Mouse (Mus musculus): ENCODE measurements around the gene Etv6. TPM values are rescaled to one million over a fixed set of nuclear protein-coding genes. Genes with fewer than 3 reads are reported as not detected.

Gene Etv6
- polyA plus RNA-seq, 1 experiment from 2014 or later: 2.7 TPM

- ATAC-seq: no peak
- Histone ChIP-seq H3K4me2 (ENCODE audit: low read depth, low read length) (no peak overlapping the region), H3K36me3 (replicated peaks; ENCODE audit: insufficient read depth, low read length) (peaks cover 13% of the 10 kb centered on the region; the same call in 1 of the 2 replicates), H3K4me3 (ENCODE audit: low read depth, low read length) (no peak overlapping the region), H3K9me3 (ENCODE audit: low read length) (no peaks in the 10 kb centered on the region), H3K27me3 (ENCODE audit: insufficient read depth, low read length) (no peaks in the 10 kb centered on the region), H3K4me1 (ENCODE audit: insufficient read depth) (peaks cover 12% of the 10 kb centered on the region), H3K27ac (ENCODE audit: low read depth) (no peak overlapping the region), H3K9ac (replicated peaks) (no peak overlapping the region)
- TF ChIP-seq EP300 (IDR thresholded peaks at IDR 0.05; ENCODE audit: low read depth) (no peak), CTCF (IDR thresholded peaks at IDR 0.05; ENCODE audit: low read depth) (no peak)
- no peak for DNase-seq
- 59% methylated on average over 3 of the region's 3 CpGs for WGBS (ENCODE audit: insufficient replicate concordance)
Measured at GRCm38 (mm10) chr6:134136315-134136714, 100.8 kb downstream of the Etv6 start.

- H3K4me3 ChIP-seq (ENCODE audit: low read depth, low read length): no peak overlapping the region
- peaks cover 31% of the 10 kb centered on the region for H3K4me1 ChIP-seq (ENCODE audit: insufficient read depth)
- peaks cover 8% of the 10 kb centered on the region; the same call in 1 of the 2 replicates for H3K36me3 ChIP-seq (replicated peaks; ENCODE audit: insufficient read depth, low read length)
- no peak for TF ChIP-seq EP300 (IDR thresholded peaks at IDR 0.05; ENCODE audit: low read depth)
- TF ChIP-seq CTCF (IDR thresholded peaks at IDR 0.05; ENCODE audit: low read depth): no peak
- no peaks in the 10 kb centered on the region for H3K9me3 ChIP-seq (ENCODE audit: low read length)
- WGBS (ENCODE audit: insufficient replicate concordance): 78% methylated on average over 3 of the region's 3 CpGs
- H3K27ac ChIP-seq (ENCODE audit: low read depth): no peak overlapping the region
- ATAC-seq (no peak), DNase-seq (no peak)
- no peaks in the 10 kb centered on the region for H3K27me3 ChIP-seq (ENCODE audit: insufficient read depth, low read length)
- H3K4me2 ChIP-seq (ENCODE audit: low read depth, low read length): no peak overlapping the region
- no peak overlapping the region for H3K9ac ChIP-seq (replicated peaks)
Measured at GRCm38 (mm10) chr6:134139359-134139758, 103.9 kb downstream of the Etv6 start.

- WGBS (ENCODE audit: insufficient replicate concordance): 65% methylated on average over 16 of the region's 16 CpGs
- Histone ChIP-seq H3K27ac (ENCODE audit: low read depth) (no peak overlapping the region), H3K36me3 (replicated peaks; ENCODE audit: insufficient read depth, low read length) (0 out of 2 replicates have a peak, but pooled peaks cover 4% of the 10 kb centered on the region), H3K27me3 (ENCODE audit: insufficient read depth, low read length) (no peaks in the 10 kb centered on the region), H3K4me2 (ENCODE audit: low read depth, low read length) (no peak overlapping the region), H3K9ac (replicated peaks) (no peak overlapping the region), H3K9me3 (ENCODE audit: low read length) (no peaks in the 10 kb centered on the region), H3K4me3 (ENCODE audit: low read depth, low read length) (no peak overlapping the region), H3K4me1 (ENCODE audit: insufficient read depth) (peaks cover 25% of the 10 kb centered on the region)
- ATAC-seq: no peak
- no peak for DNase-seq
- TF ChIP-seq CTCF (IDR thresholded peaks at IDR 0.05; ENCODE audit: low read depth) (no peak), EP300 (IDR thresholded peaks at IDR 0.05; ENCODE audit: low read depth) (no peak)
Measured at GRCm38 (mm10) chr6:134140718-134141615, 105.5 kb downstream of the Etv6 start.

DNA sequence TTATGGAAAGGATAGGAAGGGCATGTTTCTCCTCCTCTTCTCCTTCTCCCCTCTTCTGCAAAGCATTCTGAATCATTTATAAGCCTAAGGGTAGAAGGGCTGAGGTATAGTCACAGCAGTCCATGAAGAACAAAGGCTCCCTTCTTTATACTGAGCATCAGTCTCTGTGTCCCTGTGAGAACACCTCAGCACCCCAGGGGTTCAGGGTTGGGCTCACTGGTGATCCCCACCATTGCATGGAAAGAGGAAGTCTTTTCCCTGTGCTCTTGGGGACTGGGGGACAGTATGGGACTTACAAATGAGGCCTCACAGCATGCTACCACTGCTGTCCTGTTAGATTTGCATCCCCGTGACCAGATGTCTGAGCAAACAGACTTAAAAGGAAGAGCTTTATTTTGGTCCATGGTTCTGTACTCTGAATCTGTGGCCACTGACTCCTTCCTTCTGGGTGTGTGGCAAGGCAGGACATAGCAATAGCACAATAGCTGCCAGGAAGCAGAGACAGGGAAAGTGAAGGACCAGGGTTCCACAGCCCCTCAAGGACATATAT, 106.2 kb downstream of the Etv6 start:
- Histone ChIP-seq H3K36me3 (replicated peaks; ENCODE audit: insufficient read depth, low read length) (0 out of 2 replicates have a peak, but pooled peaks cover 6% of the 10 kb centered on the region), H3K9ac (replicated peaks) (no peak overlapping the region), H3K27ac (ENCODE audit: low read depth) (no peak overlapping the region), H3K4me3 (ENCODE audit: low read depth, low read length) (no peak overlapping the region), H3K4me2 (ENCODE audit: low read depth, low read length) (no peak overlapping the region), H3K27me3 (ENCODE audit: insufficient read depth, low read length) (no peaks in the 10 kb centered on the region), H3K4me1 (ENCODE audit: insufficient read depth) (peaks cover 25% of the 10 kb centered on the region), H3K9me3 (ENCODE audit: low read length) (no peaks in the 10 kb centered on the region)
- WGBS (ENCODE audit: insufficient replicate concordance): 78% methylated on average over 1 of the region's 1 CpGs
- TF ChIP-seq EP300 (IDR thresholded peaks at IDR 0.05; ENCODE audit: low read depth) (no peak), CTCF (IDR thresholded peaks at IDR 0.05; ENCODE audit: low read depth) (no peak)
- 0 out of 2 replicates have a peak, but pooled peaks have one; percentile 25 for ATAC-seq
- DNase-seq: no peak

DNA sequence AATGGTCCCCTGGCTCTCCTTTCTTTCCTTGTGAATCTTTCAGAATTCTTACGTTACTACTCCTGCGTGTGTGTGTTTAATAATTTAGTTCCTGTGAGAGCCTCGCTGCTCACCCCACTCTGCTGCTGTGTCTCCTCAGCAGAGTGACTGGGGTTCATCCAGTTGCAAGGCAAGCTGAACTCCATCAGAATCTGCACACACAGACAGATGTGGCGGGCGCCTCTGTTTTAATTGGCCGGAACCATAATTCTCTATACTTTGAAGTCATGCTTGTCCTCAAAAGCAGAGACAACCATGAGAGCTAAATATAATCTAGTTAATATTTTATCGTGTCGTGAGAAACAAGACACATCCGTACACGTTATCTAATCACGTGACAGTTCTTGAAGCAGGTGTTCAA, 107.2 kb downstream of the Etv6 start:
- Histone ChIP-seq H3K27ac (ENCODE audit: low read depth) (no peak overlapping the region), H3K4me3 (ENCODE audit: low read depth, low read length) (no peak overlapping the region), H3K4me1 (ENCODE audit: insufficient read depth) (peaks cover 25% of the 10 kb centered on the region), H3K9ac (replicated peaks) (no peak overlapping the region), H3K9me3 (ENCODE audit: low read length) (no peaks in the 10 kb centered on the region), H3K36me3 (replicated peaks; ENCODE audit: insufficient read depth, low read length) (0 out of 2 replicates have a peak, but pooled peaks cover 6% of the 10 kb centered on the region), H3K27me3 (ENCODE audit: insufficient read depth, low read length) (no peaks in the 10 kb centered on the region), H3K4me2 (ENCODE audit: low read depth, low read length) (no peak overlapping the region)
- no peak for DNase-seq
- WGBS (ENCODE audit: insufficient replicate concordance): 81% methylated on average over 11 of the region's 11 CpGs
- TF ChIP-seq CTCF (IDR thresholded peaks at IDR 0.05; ENCODE audit: low read depth) (no peak), EP300 (IDR thresholded peaks at IDR 0.05; ENCODE audit: low read depth) (no peak)
- no peak for ATAC-seq

DNA sequence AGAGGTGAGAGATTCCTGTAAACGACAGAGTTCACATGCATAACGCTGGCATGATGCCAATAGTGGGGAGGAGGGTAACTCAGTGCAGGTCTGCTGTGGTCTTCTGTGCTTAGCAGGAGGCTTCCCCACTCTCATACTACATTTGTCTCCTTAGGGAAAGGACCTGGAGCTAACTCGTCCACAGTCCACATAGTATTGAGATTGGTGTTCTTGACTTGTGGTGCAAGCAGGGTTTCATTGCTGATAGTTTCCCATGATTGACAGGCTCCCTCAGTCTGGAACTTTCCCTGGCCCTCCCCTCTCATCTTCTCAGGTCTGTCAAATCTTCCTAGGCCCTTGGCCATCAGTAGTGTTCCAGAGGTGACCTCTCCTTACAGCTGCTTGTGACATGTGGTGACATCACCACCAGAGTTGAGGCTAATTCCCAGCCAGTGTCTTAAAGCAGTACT, 108.2 kb downstream of the Etv6 start:
- Histone ChIP-seq H3K4me1 (ENCODE audit: insufficient read depth) (peaks cover 25% of the 10 kb centered on the region), H3K4me3 (ENCODE audit: low read depth, low read length) (no peak overlapping the region), H3K27ac (ENCODE audit: low read depth) (0 out of 2 replicates have a peak overlapping the region, but pooled peaks have one; percentile 25), H3K9me3 (ENCODE audit: low read length) (no peaks in the 10 kb centered on the region), H3K36me3 (replicated peaks; ENCODE audit: insufficient read depth, low read length) (0 out of 2 replicates have a peak, but pooled peaks cover 2% of the 10 kb centered on the region), H3K9ac (replicated peaks) (no peak overlapping the region), H3K4me2 (ENCODE audit: low read depth, low read length) (no peak overlapping the region), H3K27me3 (ENCODE audit: insufficient read depth, low read length) (no peaks in the 10 kb centered on the region)
- ATAC-seq (0 out of 2 replicates have a peak, but pooled peaks have one; percentile 25), DNase-seq (no peak)
- WGBS (ENCODE audit: insufficient replicate concordance): 61% methylated on average over 3 of the region's 3 CpGs
- TF ChIP-seq CTCF (IDR thresholded peaks at IDR 0.05; ENCODE audit: low read depth) (no peak), EP300 (IDR thresholded peaks at IDR 0.05; ENCODE audit: low read depth) (no peak)
